ENCODE assay signal across 25 mouse cellular contexts in the genomic region with DNA sequence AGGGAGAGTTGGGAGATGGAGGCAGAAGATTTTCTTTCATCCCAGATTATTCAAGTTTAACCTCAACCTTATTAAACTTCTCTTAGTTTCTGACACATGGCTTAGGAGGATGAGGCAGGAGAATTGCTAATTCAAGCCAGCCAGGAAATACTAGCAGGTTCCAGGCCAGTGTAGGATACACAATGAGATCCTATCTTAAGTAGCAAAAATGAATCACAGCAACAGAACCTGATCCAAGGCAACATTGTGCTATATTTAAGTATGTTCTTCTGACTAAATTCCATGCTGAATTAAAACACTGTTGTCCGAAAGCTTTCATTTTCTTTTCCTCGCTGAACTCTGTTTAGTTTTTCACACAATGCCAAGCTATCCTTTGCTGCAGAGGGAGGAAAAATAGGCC.
"Had no signal": no experiment of that assay in that cellular context is flagged by ENCODE, and none has a peak within 500 bp of the region (broad histone marks: within the 10 kb centered on the region; RNA-seq: fewer than 3 reads in every experiment).

No protein-coding gene starts in this region.

- H3K27me3 ChIP-seq: heart, embryonic 13.5 days; heart, embryonic 15.5 days; hindbrain, embryonic 13.5 days; hindbrain, embryonic 15.5 days; limb, embryonic 12.5 days; liver, embryonic 13.5 days; liver, embryonic 15.5 days had no signal

- H3K9ac ChIP-seq: heart, embryonic 13.5 days; heart, embryonic 15.5 days; hindbrain, embryonic 13.5 days; hindbrain, embryonic 15.5 days; limb, embryonic 12.5 days; liver, embryonic 13.5 days; liver, embryonic 15.5 days had no signal

- H3K9me3 ChIP-seq: heart, embryonic 13.5 days; heart, embryonic 15.5 days; hindbrain, embryonic 13.5 days; hindbrain, embryonic 15.5 days; limb, embryonic 10.5 days; limb, embryonic 12.5 days; liver, embryonic 13.5 days; liver, embryonic 15.5 days had no signal

- DNase-seq: gastrocnemius, postnatal 14 days; gastrocnemius, postnatal 36 days; heart, adult 2 months; heart, postnatal 14 days; heart, postnatal 36 days; kidney, adult 11 months; kidney, adult 2 months; kidney, adult 9 months; kidney, postnatal 10 days; kidney, postnatal 25 days; kidney, postnatal 4 days; liver; liver, embryonic 13.5 days had no signal

- ATAC-seq: hindbrain, postnatal 0 days; intestine, embryonic 16.5 days had no signal

- H3K4me3 ChIP-seq: heart, adult 2 months; heart, embryonic 13.5 days; heart, embryonic 15.5 days; hindbrain, embryonic 13.5 days; hindbrain, embryonic 15.5 days; layer of hippocampus, adult 2 months; limb, embryonic 10.5 days; limb, embryonic 12.5 days; liver, embryonic 13.5 days; liver, embryonic 15.5 days had no signal

- H3K4me2 ChIP-seq: heart, embryonic 11.5 days; heart, embryonic 13.5 days; heart, embryonic 15.5 days; hindbrain, embryonic 13.5 days; hindbrain, embryonic 15.5 days; limb, embryonic 12.5 days; liver, embryonic 11.5 days; liver, embryonic 13.5 days; liver, embryonic 15.5 days had no signal

- H3K27ac ChIP-seq: heart, adult 2 months; heart, embryonic 13.5 days; heart, embryonic 15.5 days; hindbrain, embryonic 13.5 days; hindbrain, embryonic 15.5 days; hindbrain, postnatal 0 days; layer of hippocampus, adult 2 months; limb, embryonic 10.5 days; limb, embryonic 12.5 days; liver, embryonic 13.5 days; liver, embryonic 15.5 days had no signal

- H3K4me1 ChIP-seq: heart, embryonic 13.5 days; heart, embryonic 15.5 days; limb, embryonic 10.5 days; limb, embryonic 12.5 days had no signal
